Mouse (Mus musculus): Measurements from ENCODE around the gene Arl16.

- TF ChIP-seq EP300 (IDR thresholded peaks at IDR 0.05; ENCODE audit: insufficient read depth, low read depth, low read length), result no peak
- TF ChIP-seq CTCF (IDR thresholded peaks at IDR 0.05; ENCODE audit: low read depth, low read length), result no peak
- no peak for TF ChIP-seq POLR2A (IDR thresholded peaks at IDR 0.05; ENCODE audit: insufficient read depth, low read length)
These were observed 1.9 kb downstream of the Arl16 start for GRCm38 (mm10) chr11:120465521-120465920.
